Comparison of ENCODE assay signal across 23 mouse cellular contexts in genomic region chr7:16839427-16840108, GRCm38 (mm10). TPM values are rescaled to one million over a fixed set of nuclear protein-coding genes. Genes with fewer than 3 reads are reported as not detected.
DNase-seq lines count a peak whose midpoint lies in the region; ATAC-seq and TF ChIP-seq lines count a peak whose summit lies in the region.
"Had no signal": no experiment of that assay in that cellular context is flagged by ENCODE, and none has a peak within 500 bp of the region (broad histone marks: within the 10 kb centered on the region; RNA-seq: fewer than 3 reads in every experiment).

No protein-coding gene starts in this region.

- H3K27me3 ChIP-seq in liver, embryonic 13.5 days = no peaks in the 10 kb centered on the region
- no peaks in the 10 kb centered on the region for H3K27me3 ChIP-seq in spleen, adult 2 months (ENCODE audit: control insufficient read depth, insufficient read depth, low read length)
- H3K27me3 ChIP-seq: embryonic facial prominence, embryonic 13.5 days; embryonic facial prominence, embryonic 15.5 days had no signal

- peaks cover 54% of the 10 kb centered on the region for H3K4me1 ChIP-seq in liver, embryonic 13.5 days (replicated peaks)
- peaks cover 47% of the 10 kb centered on the region for H3K4me1 ChIP-seq in spleen, adult 2 months (ENCODE audit: control insufficient read depth, insufficient read depth, insufficient read length)

- peak overlapping the region; percentile 51; the same call in 1 of the 2 replicates for H3K27ac ChIP-seq in layer of hippocampus, adult 2 months
- H3K27ac ChIP-seq in liver, embryonic 13.5 days = peak overlapping the region; percentile 39; the same call in 1 of the 2 replicates
- H3K27ac ChIP-seq in spleen, adult 2 months (ENCODE audit: insufficient read depth, low read length) = peak overlapping the region; percentile 97
- H3K27ac ChIP-seq: embryonic facial prominence, embryonic 13.5 days; embryonic facial prominence, embryonic 15.5 days; forebrain, embryonic 10.5 days; forebrain, embryonic 12.5 days had no signal

- TF ChIP-seq POLR2A in spleen, adult 2 months (IDR thresholded peaks at IDR 0.05; ENCODE audit: low read depth, low read length) = no peak

- ATAC-seq in liver, embryonic 13.5 days (ENCODE audit: low read depth) = no peak
- ATAC-seq: forebrain, embryonic 14.5 days had no signal

- DNase-seq in layer of hippocampus, adult 2 months (ENCODE audit: low spot score in 2 of 2) = no peak
- no peak for DNase-seq in layer of hippocampus, adult 8-10 months (ENCODE audit: low spot score in 2 of 2)
- no peak for DNase-seq in liver, embryonic 13.5 days
- no peak for DNase-seq in liver
- DNase-seq in spleen, adult 2 months (ENCODE audit: low read depth in 1 of 2, low spot score in 2 of 2) = no peak
- no peak for DNase-seq in spleen, postnatal 36 days (ENCODE audit: low spot score in 2 of 2)
- DNase-seq: adrenal gland, adult 2 months; adrenal gland, postnatal 10 days; adrenal gland, postnatal 25 days; cerebellum, adult 11 months; cerebellum, adult 18-20 months; cerebellum, adult 8-10 months; cerebellum, adult 9-11 months; cerebellum, postnatal 14 days; cerebellum, postnatal 36 days; embryo, embryonic 11 days had no signal

- WGBS in liver, embryonic 13.5 days (ENCODE audit: insufficient replicate concordance) = 82% methylated on average over 12 of the region's 12 CpGs
- 93% methylated on average over 12 of the region's 12 CpGs for WGBS in spleen, adult 2 months

- no peak overlapping the region for H3K4me3 ChIP-seq in layer of hippocampus, adult 2 months
- H3K4me3 ChIP-seq in liver, embryonic 13.5 days (replicated peaks) = no peak overlapping the region
- H3K4me3 ChIP-seq in spleen, adult 2 months (ENCODE audit: extremely low read depth, insufficient read depth, insufficient read length) = no peak overlapping the region
- H3K4me3 ChIP-seq: embryonic facial prominence, embryonic 13.5 days; embryonic facial prominence, embryonic 15.5 days; erythroblast, embryonic 14.5 days; forebrain, embryonic 10.5 days; forebrain, embryonic 12.5 days had no signal

- H3K9me3 ChIP-seq in liver, embryonic 13.5 days (replicated peaks) = no peaks in the 10 kb centered on the region
- H3K9me3 ChIP-seq: embryonic facial prominence, embryonic 13.5 days; embryonic facial prominence, embryonic 15.5 days; forebrain, embryonic 10.5 days; forebrain, embryonic 12.5 days had no signal

- H3K4me2 ChIP-seq in liver, embryonic 13.5 days = no peak overlapping the region
- H3K4me2 ChIP-seq: embryonic facial prominence, embryonic 13.5 days; embryonic facial prominence, embryonic 15.5 days; forebrain, embryonic 12.5 days had no signal

- TF ChIP-seq CTCF in layer of hippocampus, adult 2 months (conservative IDR thresholded peaks at IDR 0.05) = no peak
- TF ChIP-seq CTCF in spleen, adult 2 months (IDR thresholded peaks at IDR 0.05; ENCODE audit: extremely low read depth, insufficient read depth, insufficient read length, insufficient replicate concordance) = no peak

- no peak overlapping the region for H3K9ac ChIP-seq in liver, embryonic 13.5 days
- H3K9ac ChIP-seq: embryonic facial prominence, embryonic 15.5 days; forebrain, embryonic 12.5 days had no signal

- H3K36me3 ChIP-seq in liver, embryonic 13.5 days = peaks cover 59% of the 10 kb centered on the region
- H3K36me3 ChIP-seq in spleen, adult 2 months (ENCODE audit: control insufficient read depth, insufficient read depth, low read length) = peaks cover 13% of the 10 kb centered on the region

RNA-seq across cellular contexts. Expression of gene Prkd2, which starts 3.1 kb away (rescaled TPM):
- 1 to 10 TPM; 6.5 to 7.3 TPM for total RNA-seq in layer of hippocampus, adult 2 months (2021)
- total RNA-seq in layer of hippocampus, adult 8-10 months (2022) = 1 to 10 TPM; 5.6 to 7.8 (median 6.6) TPM
- polyA plus RNA-seq in liver, embryonic 13.5 days (2015; fragmentation: Nextera tagmentation; extraction: Ambion mirVana) = 2.7 and 3.5 TPM in 2 replicates
- polyA plus RNA-seq in spleen, adult 2 months (2012; rRNA removed) = 183 and 205 TPM in 2 replicates

RNA-seq across cellular contexts. Expression of gene Fkrp, which starts 23.0 kb away (rescaled TPM):
- 10 to 100 TPM; 46.7 to 49.5 TPM for total RNA-seq in layer of hippocampus, adult 2 months (2021)
- 10 to 100 TPM; 45.2 to 50.7 (median 45.8) TPM for total RNA-seq in layer of hippocampus, adult 8-10 months (2022)
- 10.0 and 10.7 TPM in 2 replicates for polyA plus RNA-seq in liver, embryonic 13.5 days (2015; fragmentation: Nextera tagmentation; extraction: Ambion mirVana)
- 28.6 and 36.1 TPM in 2 replicates for polyA plus RNA-seq in spleen, adult 2 months (2012; rRNA removed)

RNA-seq across cellular contexts. Expression of gene Strn4, which starts 23.9 kb away (rescaled TPM):
- total RNA-seq in layer of hippocampus, adult 2 months (2021) = 100 to 1,000 TPM; 286 to 314 TPM
- 100 to 1,000 TPM; 261 to 298 (median 279) TPM for total RNA-seq in layer of hippocampus, adult 8-10 months (2022)
- polyA plus RNA-seq in liver, embryonic 13.5 days (2015; fragmentation: Nextera tagmentation; extraction: Ambion mirVana) = 32.8 and 34.0 TPM in 2 replicates
- 121 and 148 TPM in 2 replicates for polyA plus RNA-seq in spleen, adult 2 months (2012; rRNA removed)

RNA-seq across cellular contexts. Expression of gene Dact3, which starts 35.5 kb away (rescaled TPM):
- 100 to 1,000 TPM; 154 to 156 TPM for total RNA-seq in layer of hippocampus, adult 2 months (2021)
- total RNA-seq in layer of hippocampus, adult 8-10 months (2022) = 100 to 1,000 TPM; 142 to 151 (median 149) TPM
- polyA plus RNA-seq in liver, embryonic 13.5 days (2015; fragmentation: Nextera tagmentation; extraction: Ambion mirVana) = 0.15 and 0.17 TPM in 2 replicates
- polyA plus RNA-seq in spleen, adult 2 months (2012; rRNA removed) = 9.2 and 18.1 TPM in 2 replicates

RNA-seq across cellular contexts. Expression of gene Gng8, which starts 52.0 kb away (rescaled TPM):
- 1 to 10 TPM; 1.9 to 4.0 TPM for total RNA-seq in layer of hippocampus, adult 2 months (2021)
- total RNA-seq in layer of hippocampus, adult 8-10 months (2022) = 1 to 10 TPM; 1.3 to 3.4 (median 2.5) TPM
- polyA plus RNA-seq in liver, embryonic 13.5 days (2015; fragmentation: Nextera tagmentation; extraction: Ambion mirVana) = 0.67 and 0.81 TPM in 2 replicates
- polyA plus RNA-seq in spleen, adult 2 months (2012; rRNA removed) = 7.9 and 8.6 TPM in 2 replicates
- total RNA-seq: common myeloid progenitor, adult 5-6 weeks had no signal
- polyA plus RNA-seq: erythroblast, embryonic 14.5 days had no signal

Comparison
In these comparisons a context has a peak if more than half of its experiments do, and no peak if none do; other contexts are left out.
1. H3K27ac ChIP-seq: peak in every context shown above with its lines; median percentile 97 in spleen, adult 2 months; 51 in layer of hippocampus, adult 2 months; 39 in liver, embryonic 13.5 days.